Mouse (Mus musculus): ENCODE results near the gene Dennd1a.
A peak's percentile ranks its signal among the peaks of the same experiment; 100 is the strongest.

Dennd1a gene

GRCm38 (mm10) chr2:38198072-38198471, 89.1 kb downstream of the Dennd1a start:
- no peak for TF ChIP-seq GATA4 (IDR thresholded peaks at IDR 0.05; ENCODE audit: insufficient replicate concordance, low read length)

GRCm38 (mm10) chr2:38196199-38197060, 90.8 kb downstream of the Dennd1a start:
- TF ChIP-seq GATA4 (IDR thresholded peaks at IDR 0.05; ENCODE audit: insufficient replicate concordance, low read length), result no peak

DNA sequence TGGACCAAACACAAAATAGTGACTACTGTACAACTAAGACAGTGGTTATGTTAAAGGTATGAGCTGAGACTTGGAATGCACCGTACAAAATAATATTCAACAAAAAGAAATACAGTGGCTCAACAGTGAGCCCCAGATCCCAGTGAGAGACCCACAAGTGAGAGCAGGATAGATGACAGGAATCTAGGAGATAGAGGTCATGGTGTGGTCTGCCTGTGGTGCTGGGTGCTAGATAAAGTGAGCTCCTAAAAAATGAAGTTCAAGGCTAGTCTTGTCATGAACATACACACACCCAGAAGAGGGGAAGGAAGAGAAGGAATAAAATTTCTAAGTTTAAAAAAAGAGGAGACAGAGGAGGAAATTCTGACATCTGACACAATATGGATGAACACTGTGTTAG, 95.2 kb downstream of the Dennd1a start:
- no peak for TF ChIP-seq GATA4 (IDR thresholded peaks at IDR 0.05; ENCODE audit: insufficient replicate concordance, low read length)

DNA sequence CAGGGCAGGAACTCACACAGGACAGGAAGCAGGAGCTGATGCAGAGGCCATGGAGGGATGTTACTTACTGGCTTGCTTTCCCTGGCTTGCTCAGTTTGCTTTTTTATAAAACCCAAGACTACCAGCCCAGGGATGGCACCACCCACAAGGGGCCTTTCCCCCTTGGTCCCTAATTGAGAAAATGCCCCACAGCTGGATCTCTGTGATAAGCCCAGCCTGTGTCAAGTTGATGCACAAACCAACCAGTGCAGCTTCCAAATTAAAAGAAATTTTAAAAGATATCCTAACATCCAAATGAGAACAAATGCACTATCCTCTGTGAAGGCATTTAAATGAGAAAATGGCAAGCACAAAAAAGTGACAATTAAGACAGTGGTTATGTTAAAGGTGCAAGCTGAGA, 95.6 kb downstream of the Dennd1a start:
- no peak for TF ChIP-seq GATA4 (IDR thresholded peaks at IDR 0.05; ENCODE audit: insufficient replicate concordance, low read length)

DNA sequence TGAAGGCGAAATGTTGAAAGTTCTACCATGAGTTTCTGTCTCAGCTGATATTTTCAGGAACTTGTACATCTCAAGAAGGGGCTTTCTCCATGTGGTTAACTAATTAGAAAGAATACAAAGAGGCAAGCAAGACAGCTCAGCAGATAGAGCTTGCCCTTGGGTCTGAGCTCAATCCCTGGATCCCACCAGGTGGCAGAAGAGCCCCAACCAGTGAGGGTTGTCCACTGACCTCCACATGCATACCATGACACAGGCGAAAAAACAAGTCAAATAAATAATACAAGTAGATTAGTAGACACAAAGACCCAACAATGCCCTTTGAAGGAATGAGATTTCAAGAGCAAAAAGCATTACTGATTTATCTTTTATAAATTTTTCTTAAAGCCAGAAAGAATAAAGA, 100.8 kb downstream of the Dennd1a start:
- no peak for TF ChIP-seq GATA4 (IDR thresholded peaks at IDR 0.05; ENCODE audit: insufficient replicate concordance, low read length)

GRCm38 (mm10) chr2:38184977-38185376, 102.2 kb downstream of the Dennd1a start:
- TF ChIP-seq GATA4 (IDR thresholded peaks at IDR 0.05; ENCODE audit: insufficient replicate concordance, low read length), result no peak

DNA sequence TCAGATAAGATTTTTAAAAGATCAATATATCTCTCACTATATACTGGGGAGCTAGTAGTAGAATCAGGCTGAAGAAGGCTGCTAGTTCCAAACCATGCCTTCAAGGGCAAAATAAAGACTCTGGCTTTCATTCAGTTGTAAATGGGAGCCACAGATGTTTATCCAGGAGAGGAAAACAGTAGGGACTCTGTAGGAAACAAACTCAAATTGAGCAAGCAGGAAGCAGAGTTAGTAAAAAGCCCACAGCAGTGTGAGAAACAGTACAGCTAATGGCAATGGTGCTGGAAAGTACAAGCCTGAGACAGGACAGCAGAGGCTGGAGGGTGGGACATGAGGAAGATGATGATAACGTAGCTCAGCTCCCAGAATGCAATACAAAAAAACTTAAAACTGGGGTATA, 103.3 kb downstream of the Dennd1a start:
- no peak for TF ChIP-seq GATA4 (IDR thresholded peaks at IDR 0.05; ENCODE audit: insufficient replicate concordance, low read length)

GRCm38 (mm10) chr2:38182283-38182682, 104.9 kb downstream of the Dennd1a start:
- no peak for TF ChIP-seq GATA4 (IDR thresholded peaks at IDR 0.05; ENCODE audit: insufficient replicate concordance, low read length)

DNA sequence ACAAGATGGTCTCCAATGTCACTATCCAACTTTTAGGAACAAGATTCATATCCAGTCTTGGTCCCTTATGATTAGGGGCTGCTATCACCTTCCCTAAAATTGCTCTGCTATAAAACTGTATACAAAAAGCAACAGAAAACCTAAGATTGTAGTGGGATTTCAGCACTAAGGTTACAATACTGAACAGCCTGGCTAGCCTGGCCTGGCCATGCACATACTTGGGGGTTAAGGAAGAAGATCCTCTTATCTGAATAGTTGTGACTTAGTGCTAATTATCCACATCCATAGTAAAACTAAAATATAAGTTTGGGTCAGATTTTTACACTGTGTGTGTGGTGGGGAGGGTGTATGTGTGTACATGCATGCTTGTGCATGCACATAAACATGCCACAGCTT, 109.6 kb downstream of the Dennd1a start:
- TF ChIP-seq GATA4 (IDR thresholded peaks at IDR 0.05; ENCODE audit: insufficient replicate concordance, low read length), result no peak

DNA sequence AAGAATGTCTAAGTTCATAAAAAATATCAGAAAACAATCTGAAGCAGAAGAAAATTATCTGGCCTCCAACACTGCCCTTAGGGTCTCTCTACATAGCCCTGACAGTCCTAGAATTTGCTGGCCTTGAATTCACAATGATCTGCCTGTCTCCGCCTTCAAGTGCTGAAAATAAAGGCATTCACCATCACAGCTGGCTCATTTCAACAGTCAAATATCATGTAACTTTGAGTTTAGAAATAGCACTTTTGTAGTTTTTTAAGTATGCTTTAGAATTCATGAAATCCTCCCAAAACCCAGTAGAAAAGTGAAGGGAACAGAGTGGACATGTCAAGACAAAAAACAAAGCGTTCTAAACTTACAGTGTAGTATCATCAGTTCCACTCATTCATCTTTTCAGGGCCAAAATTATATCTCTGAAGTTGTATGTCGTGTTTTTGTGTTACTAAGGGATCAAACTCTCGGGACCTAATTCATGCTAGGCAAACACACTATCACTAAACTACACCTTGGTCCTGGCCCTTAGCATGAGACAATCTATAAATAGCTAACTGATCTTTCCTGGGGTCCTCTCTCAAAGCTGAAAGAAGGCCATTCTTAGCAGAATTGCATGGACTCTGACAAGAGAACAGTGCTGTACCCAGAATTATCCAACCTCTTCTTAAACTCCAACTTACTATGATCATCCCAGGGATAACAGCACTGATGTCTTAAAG, 110.2 kb downstream of the Dennd1a start:
- TF ChIP-seq GATA4 (IDR thresholded peaks at IDR 0.05; ENCODE audit: insufficient replicate concordance, low read length), result no peak

DNA sequence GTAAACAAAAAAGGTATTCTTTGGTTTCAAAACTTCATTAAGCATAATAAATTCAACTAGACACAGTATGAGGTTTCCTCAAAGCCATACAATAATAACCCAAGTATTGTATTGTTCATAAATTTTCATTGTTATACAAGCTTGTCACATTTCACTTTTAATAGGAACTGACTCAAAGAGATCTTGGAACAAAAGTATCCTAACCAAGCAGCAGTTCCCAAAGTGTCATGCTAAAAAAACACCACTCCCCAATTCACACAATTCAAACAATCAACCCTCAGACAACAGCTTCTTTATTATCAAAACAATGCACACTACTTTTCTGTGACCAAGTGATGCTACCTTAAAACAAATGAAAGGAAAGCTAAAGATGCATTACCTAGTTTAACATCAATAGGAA, 111.9 kb downstream of the Dennd1a start:
- no peak for TF ChIP-seq GATA4 (IDR thresholded peaks at IDR 0.05; ENCODE audit: insufficient replicate concordance, low read length)

- no peak for TF ChIP-seq GATA4 (IDR thresholded peaks at IDR 0.05; ENCODE audit: insufficient replicate concordance, low read length)
These were observed 118.6 kb downstream of the Dennd1a start for GRCm38 (mm10) chr2:38168606-38169005.

DNA sequence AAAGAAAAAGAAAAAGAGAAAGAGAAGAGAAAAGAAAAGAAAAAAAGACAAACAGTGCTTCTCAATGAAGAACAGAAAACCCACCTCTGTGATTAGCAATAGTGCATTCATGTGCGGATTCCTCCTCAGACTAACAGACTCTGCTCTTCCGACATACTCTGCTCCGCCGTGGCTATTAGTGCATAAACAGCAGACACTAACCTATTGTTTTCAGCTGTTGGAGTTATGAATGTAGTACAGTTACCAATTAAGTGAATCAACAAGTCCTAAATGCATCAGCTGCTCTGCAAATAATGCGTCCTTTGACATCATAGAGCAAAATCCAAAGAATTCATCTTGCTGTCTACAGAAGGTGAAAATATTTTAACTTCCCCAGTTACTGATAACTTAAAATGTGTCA, 121.2 kb downstream of the Dennd1a start:
- TF ChIP-seq GATA4 (IDR thresholded peaks at IDR 0.05; ENCODE audit: insufficient replicate concordance, low read length), result no peak

- no peak for TF ChIP-seq GATA4 (IDR thresholded peaks at IDR 0.05; ENCODE audit: insufficient replicate concordance, low read length)
These were observed 122.7 kb downstream of the Dennd1a start for GRCm38 (mm10) chr2:38164326-38165035.

DNA sequence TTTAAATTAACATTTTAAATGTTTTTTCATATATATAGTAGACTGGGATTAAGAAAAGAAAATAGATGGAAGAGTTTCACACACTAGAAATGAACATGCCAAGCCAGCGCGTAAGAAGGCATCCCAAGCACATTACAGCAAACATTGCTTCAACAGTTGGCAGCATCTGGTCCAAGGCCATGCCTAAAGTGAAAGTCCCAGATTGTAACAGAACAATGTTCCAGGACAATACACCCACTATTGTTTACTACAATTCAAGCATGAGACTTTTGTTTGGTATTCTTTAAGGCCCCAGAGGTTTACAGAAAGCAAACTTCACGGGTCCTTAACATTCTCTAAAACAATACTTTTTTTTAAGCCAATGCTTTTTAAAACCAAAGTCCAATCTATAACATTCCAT, 124.7 kb downstream of the Dennd1a start:
- TF ChIP-seq GATA4 (IDR thresholded peaks at IDR 0.05; ENCODE audit: insufficient replicate concordance, low read length), result no peak

GRCm38 (mm10) chr2:38161484-38161883, 125.7 kb downstream of the Dennd1a start:
- TF ChIP-seq GATA4 (IDR thresholded peaks at IDR 0.05; ENCODE audit: insufficient replicate concordance, low read length), result peak; percentile 67; the same call in 1 of the 2 replicates
